Mouse (Mus musculus) heart, embryonic 13.5 days (tissue): ENCODE data around the gene Pde7b. TPM values are rescaled to one million over a fixed set of nuclear protein-coding genes. Genes with fewer than 3 reads are reported as not detected.

ENCODE experiments used
- ATAC-seq: fragments of 200-750 bp; cut with Nextera tagmentation; 2 replicates; pipeline ENCODE4 v1.8.0; 2017; ENCODE audit warnings: moderate TSS enrichment; ENCODE audit not compliant: insufficient number of reproducible peaks, low FRiP score, low TSS enrichment; ENCODE audit errors: extremely low read depth
- H3K27ac ChIP-seq: fragments of 300-500 bp; sonication (generic); replicated peaks from 2 replicates; pipeline ENCODE4 v1.5.1; 2015; ENCODE audit warnings: moderate library complexity, mild to moderate bottlenecking, inconsistent platforms
- H3K27me3 ChIP-seq: fragments of 300-500 bp; sonication (generic); replicated peaks from 2 replicates; pipeline ENCODE4 v1.6.1; 2015; ENCODE audit warnings: mild to moderate bottlenecking, inconsistent platforms
- H3K36me3 ChIP-seq: fragments of 300-500 bp; sonication (generic); 2 replicates; pipeline ENCODE4 v1.6.1; 2015; ENCODE audit warnings: mild to moderate bottlenecking, inconsistent platforms
- H3K4me1 ChIP-seq: fragments of 300-500 bp; sonication (generic); 2 replicates; pipeline ENCODE4 v1.6.1; 2015; ENCODE audit warnings: inconsistent platforms
- H3K4me2 ChIP-seq: fragments of 300-500 bp; sonication (generic); 2 replicates; pipeline ENCODE4 v1.6.1; 2015; ENCODE audit warnings: inconsistent platforms, mild to moderate bottlenecking, moderate library complexity
- H3K4me3 ChIP-seq: fragments of 300-500 bp; sonication (generic); 2 replicates; pipeline ENCODE4 v1.5.1; 2015; ENCODE audit warnings: moderate library complexity, mild to moderate bottlenecking, inconsistent platforms
- H3K9ac ChIP-seq: fragments of 300-500 bp; sonication (generic); 2 replicates; pipeline ENCODE4 v1.6.1; 2015; ENCODE audit warnings: inconsistent platforms, mild to moderate bottlenecking, moderate library complexity
- H3K9me3 ChIP-seq: fragments of 300-500 bp; sonication (generic); 2 replicates; pipeline ENCODE4 v1.6.1; 2016; ENCODE audit warnings: inconsistent platforms
- WGBS: fragments of 180-500 bp; shearing (Covaris S2); methylation state at CpG from one replicate; pipeline ENCODE4 v1.1.7; 2015; ENCODE audit warnings: mixed read lengths; 5-methylcytosine and 5-hydroxymethylcytosine counted together
- polyA plus RNA-seq: library from polyadenylated mRNA; unstranded; fragments of >200 nt; fragmentation: Nextera tagmentation; extraction: Ambion mirVana; gene quantifications from 2 replicates; pipeline ENCODE4 v1.2.1, GENCODE M21; 2015

Pde7b gene
- polyA plus RNA-seq, 1 experiment from 2014 or later: 9.1 TPM

DNA sequence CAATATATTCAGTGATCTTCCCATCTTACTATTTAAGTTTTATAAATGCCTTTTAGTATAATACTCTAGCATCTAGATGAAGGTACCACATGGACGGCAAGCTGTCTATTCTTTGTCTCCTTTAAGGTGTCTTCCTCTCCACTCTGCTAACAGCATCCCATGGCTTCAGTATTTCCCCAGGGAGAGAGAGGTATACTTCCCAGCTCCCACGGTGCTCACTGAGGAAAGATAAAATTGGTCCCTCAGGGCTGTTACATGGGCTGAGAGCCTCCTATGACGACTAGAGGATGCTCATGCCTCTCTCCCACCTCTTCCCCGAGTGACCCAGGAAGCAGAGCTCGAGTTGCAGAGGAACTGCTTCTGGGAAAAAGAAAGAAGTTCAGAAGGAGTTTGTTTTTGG is 130.9 kb downstream of the Pde7b start:
- H3K27ac ChIP-seq: no peak overlapping the region
- no peak overlapping the region for H3K9ac ChIP-seq
- no peaks in the 10 kb centered on the region for H3K9me3 ChIP-seq
- 47% methylated on average over 5 of the region's 5 CpGs for WGBS
- ATAC-seq: no peak
- H3K27me3 ChIP-seq: no peaks in the 10 kb centered on the region
- no peaks in the 10 kb centered on the region for H3K36me3 ChIP-seq
- no peak overlapping the region for H3K4me3 ChIP-seq
- H3K4me2 ChIP-seq: no peak overlapping the region
- peaks cover 17% of the 10 kb centered on the region; the same call in 1 of the 2 replicates for H3K4me1 ChIP-seq

DNA sequence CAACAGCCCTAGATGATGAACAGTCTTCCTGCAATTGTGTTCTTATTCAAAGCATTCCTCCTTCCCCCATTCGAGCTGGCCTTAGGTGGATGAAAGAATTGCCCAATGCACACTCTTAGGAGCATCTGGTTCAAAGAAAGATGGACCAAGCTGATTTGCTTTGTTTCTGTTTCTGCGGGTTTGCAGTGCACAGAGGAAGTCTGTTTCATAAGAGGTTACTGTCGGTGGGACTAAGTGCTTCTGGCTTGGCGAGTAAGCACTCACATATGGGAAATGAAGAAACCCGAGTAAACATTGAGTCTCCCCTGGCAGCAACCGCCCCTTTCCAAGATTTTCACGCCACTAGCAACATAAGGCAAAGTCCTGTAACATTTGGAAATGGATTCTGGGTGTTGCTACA is 134.8 kb downstream of the Pde7b start:
- Histone ChIP-seq H3K36me3 (no peaks in the 10 kb centered on the region), H3K27me3 (no peaks in the 10 kb centered on the region), H3K27ac (peak overlapping the region; percentile 58), H3K9me3 (no peaks in the 10 kb centered on the region), H3K4me2 (no peak overlapping the region), H3K4me1 (peaks cover 14% of the 10 kb centered on the region; the same call in 1 of the 2 replicates), H3K4me3 (no peak overlapping the region), H3K9ac (no peak overlapping the region)
- no peak for ATAC-seq
- 40% methylated on average over 7 of the region's 7 CpGs for WGBS

- no peak for ATAC-seq
- 81% methylated on average over 4 of the region's 4 CpGs for WGBS
These were observed 138.9 kb downstream of the Pde7b start for GRCm38 (mm10) chr10:20585959-20586358.

DNA sequence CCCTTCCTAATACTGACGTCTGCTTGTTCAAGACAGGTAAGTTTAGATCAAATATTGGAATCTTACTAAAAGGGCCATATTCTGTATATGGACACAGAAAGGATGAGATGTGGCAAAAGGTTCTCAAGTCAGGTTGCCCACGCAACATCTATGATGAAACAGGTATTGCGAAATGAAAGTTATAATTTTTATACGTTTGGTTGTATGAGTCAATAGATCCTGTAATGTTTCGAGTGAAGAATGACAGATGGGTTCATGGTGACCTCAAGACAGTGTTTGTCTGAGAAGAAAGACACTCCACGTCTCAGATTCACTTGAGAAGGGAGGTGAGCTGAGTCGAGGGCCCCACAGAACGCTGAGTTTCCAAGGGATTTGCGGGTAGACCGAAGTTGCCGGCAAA is 149.9 kb downstream of the Pde7b start:
- Histone ChIP-seq H3K4me1 (peaks cover 11% of the 10 kb centered on the region), H3K4me3 (no peak overlapping the region), H3K27ac (no peak overlapping the region), H3K4me2 (no peak overlapping the region), H3K36me3 (no peaks in the 10 kb centered on the region), H3K9ac (no peak overlapping the region), H3K27me3 (no peaks in the 10 kb centered on the region), H3K9me3 (no peaks in the 10 kb centered on the region)
- WGBS: 86% methylated on average over 11 of the region's 11 CpGs
- no peak for ATAC-seq

More at GRCm38 (mm10) chr10:20585959-20586358, 138.9 kb downstream of the Pde7b start:
- peaks cover 9% of the 10 kb centered on the region; the same call in 1 of the 2 replicates for H3K4me1 ChIP-seq
- H3K9ac ChIP-seq: no peak overlapping the region
- no peaks in the 10 kb centered on the region for H3K36me3 ChIP-seq
- no peak overlapping the region for H3K4me2 ChIP-seq
- no peak overlapping the region for H3K27ac ChIP-seq
- no peaks in the 10 kb centered on the region for H3K9me3 ChIP-seq
- H3K4me3 ChIP-seq: no peak overlapping the region
- no peaks in the 10 kb centered on the region for H3K27me3 ChIP-seq

- no peaks in the 10 kb centered on the region for H3K9me3 ChIP-seq
- no peaks in the 10 kb centered on the region for H3K27me3 ChIP-seq
- peaks cover 14% of the 10 kb centered on the region for H3K4me1 ChIP-seq
- 74% methylated on average over 1 of the region's 1 CpGs for WGBS
- H3K36me3 ChIP-seq: no peaks in the 10 kb centered on the region
- no peak overlapping the region for H3K4me2 ChIP-seq
- no peak overlapping the region for H3K4me3 ChIP-seq
- no peak overlapping the region for H3K27ac ChIP-seq
- H3K9ac ChIP-seq: no peak overlapping the region
- ATAC-seq: no peak
These were observed 150.5 kb downstream of the Pde7b start for GRCm38 (mm10) chr10:20574414-20574813.

DNA sequence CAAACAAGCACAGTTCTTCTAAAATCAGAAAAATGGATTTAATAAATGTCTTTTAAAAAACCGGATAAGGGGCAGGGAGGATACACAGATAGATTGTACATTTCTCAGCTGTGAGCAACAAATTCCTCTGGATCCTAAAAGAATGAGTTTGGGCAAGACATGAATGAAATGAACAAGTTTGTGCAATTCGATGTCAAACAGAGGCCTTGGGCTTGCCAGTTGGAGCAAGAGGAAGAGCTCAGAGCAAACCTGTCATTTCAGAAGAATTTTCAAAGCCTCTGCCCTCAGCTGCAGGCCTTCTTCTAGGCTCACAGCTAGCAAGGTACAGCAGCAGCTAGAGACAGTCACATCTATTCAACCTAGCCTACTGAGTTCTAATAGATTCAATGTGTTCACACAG is 153.4 kb downstream of the Pde7b start:
- WGBS: 74% methylated on average over 2 of the region's 2 CpGs
- peaks cover 23% of the 10 kb centered on the region for H3K4me1 ChIP-seq
- no peak overlapping the region for H3K4me3 ChIP-seq
- no peak overlapping the region for H3K9ac ChIP-seq
- H3K27ac ChIP-seq: no peak overlapping the region
- H3K27me3 ChIP-seq: no peaks in the 10 kb centered on the region
- no peaks in the 10 kb centered on the region for H3K36me3 ChIP-seq
- no peaks in the 10 kb centered on the region for H3K9me3 ChIP-seq
- no peak overlapping the region for H3K4me2 ChIP-seq
- ATAC-seq: no peak

GRCm38 (mm10) chr10:20568630-20569029 is 156.2 kb downstream of the Pde7b start:
- no peak for ATAC-seq
- H3K27me3 ChIP-seq: no peaks in the 10 kb centered on the region
- no peak overlapping the region for H3K9ac ChIP-seq
- H3K4me3 ChIP-seq: no peak overlapping the region
- peaks cover 23% of the 10 kb centered on the region for H3K4me1 ChIP-seq
- no peaks in the 10 kb centered on the region for H3K9me3 ChIP-seq
- no peaks in the 10 kb centered on the region for H3K36me3 ChIP-seq
- 35% methylated on average over 6 of the region's 6 CpGs for WGBS
- H3K27ac ChIP-seq: peak overlapping the region; percentile 53; the same call in 1 of the 2 replicates
- 0 out of 2 replicates have a peak overlapping the region, but pooled peaks have one; percentile 5 for H3K4me2 ChIP-seq

- Histone ChIP-seq H3K27me3 (no peaks in the 10 kb centered on the region), H3K4me2 (no peak overlapping the region), H3K4me3 (no peak overlapping the region), H3K27ac (no peak overlapping the region), H3K9me3 (no peaks in the 10 kb centered on the region), H3K4me1 (peaks cover 23% of the 10 kb centered on the region), H3K36me3 (no peaks in the 10 kb centered on the region), H3K9ac (no peak overlapping the region)
- WGBS: 88% methylated on average over 5 of the region's 5 CpGs
- no peak for ATAC-seq
These were observed 157.1 kb downstream of the Pde7b start for GRCm38 (mm10) chr10:20567684-20568236.

DNA sequence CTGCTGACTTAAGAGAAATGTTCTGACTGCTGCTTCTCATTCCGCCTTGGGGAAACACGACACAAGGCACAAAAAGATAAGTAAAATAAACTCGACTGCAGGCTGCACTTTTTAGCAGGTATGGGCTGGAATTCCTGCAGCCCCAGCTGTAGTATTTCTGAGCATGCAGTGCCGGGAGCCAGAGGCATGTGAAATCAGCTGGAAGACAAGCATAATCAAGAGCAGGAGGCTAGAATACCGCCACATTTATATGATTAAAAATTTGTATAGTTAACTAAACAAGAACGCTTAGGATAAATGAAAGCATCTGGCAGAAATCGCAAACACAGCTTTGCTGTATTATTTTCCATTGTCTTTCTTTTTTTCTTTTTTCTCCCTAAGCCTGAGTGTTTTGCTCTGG is 168.4 kb downstream of the Pde7b start:
- Histone ChIP-seq H3K4me3 (no peak overlapping the region), H3K9ac (no peak overlapping the region), H3K4me2 (no peak overlapping the region), H3K27ac (peak overlapping the region; percentile 6; the same call in 1 of the 2 replicates), H3K4me1 (peaks cover 26% of the 10 kb centered on the region), H3K9me3 (no peaks in the 10 kb centered on the region), H3K36me3 (no peaks in the 10 kb centered on the region), H3K27me3 (no peaks in the 10 kb centered on the region)
- WGBS: 40% methylated on average over 7 of the region's 7 CpGs
- no peak for ATAC-seq

DNA sequence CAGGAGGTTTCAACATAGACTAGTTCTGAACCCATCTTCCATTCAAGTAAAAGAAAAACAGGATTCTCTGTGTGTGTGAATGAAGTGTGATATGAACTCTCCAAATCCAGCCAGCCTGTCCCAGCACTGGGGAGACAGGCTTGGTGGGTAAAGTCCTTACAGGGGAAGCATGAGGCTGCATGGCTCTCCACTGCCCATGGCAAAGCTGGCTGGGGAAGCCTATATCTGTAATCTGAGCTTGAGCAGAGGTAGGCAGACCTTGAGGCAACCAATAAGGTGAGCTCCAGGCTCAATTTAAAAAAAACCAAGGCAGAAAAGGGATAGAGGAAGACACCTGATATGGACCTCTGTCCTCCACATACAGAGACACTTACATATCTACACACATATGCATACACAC is 173.5 kb downstream of the Pde7b start:
- H3K27ac ChIP-seq: peak overlapping the region; percentile 62; the same call in 1 of the 2 replicates

DNA sequence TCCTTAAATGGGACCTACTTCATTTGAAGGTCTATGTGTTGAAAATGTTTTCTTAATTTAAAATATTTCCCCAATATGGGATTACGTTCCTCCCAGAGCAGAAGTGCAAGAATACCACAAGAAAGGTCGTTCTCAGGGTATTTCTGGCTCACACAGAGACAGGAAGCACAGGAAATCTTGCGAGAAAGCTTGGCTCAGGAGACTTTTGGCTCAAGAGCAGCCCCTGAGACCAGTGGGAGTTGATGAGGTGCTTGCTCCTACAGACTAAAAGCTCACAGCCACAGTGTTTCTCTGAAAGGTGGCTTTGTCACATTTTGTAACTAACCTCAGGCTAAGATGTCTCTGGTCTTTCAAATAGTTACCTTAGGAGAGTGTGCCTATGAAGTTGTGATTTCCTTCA is 174.1 kb downstream of the Pde7b start:
- Histone ChIP-seq H3K36me3 (no peaks in the 10 kb centered on the region), H3K27me3 (no peaks in the 10 kb centered on the region), H3K4me3 (no peak overlapping the region), H3K4me1 (peaks cover 55% of the 10 kb centered on the region), H3K27ac (peak overlapping the region; percentile 62), H3K4me2 (no peak overlapping the region), H3K9ac (no peak overlapping the region), H3K9me3 (no peaks in the 10 kb centered on the region)
- no peak for ATAC-seq
- 35% methylated on average over 3 of the region's 3 CpGs for WGBS

More for the DNA sequence above, 173.5 kb downstream of the Pde7b start:
- no peak for ATAC-seq
- H3K27me3 ChIP-seq: no peaks in the 10 kb centered on the region
- no peak overlapping the region for H3K9ac ChIP-seq
- H3K4me2 ChIP-seq: no peak overlapping the region
- H3K4me1 ChIP-seq: peaks cover 54% of the 10 kb centered on the region
- H3K36me3 ChIP-seq: no peaks in the 10 kb centered on the region
- H3K9me3 ChIP-seq: no peaks in the 10 kb centered on the region
- no peak overlapping the region for H3K4me3 ChIP-seq

- Histone ChIP-seq H3K4me3 (no peak overlapping the region), H3K4me2 (no peak overlapping the region), H3K27ac (0 out of 2 replicates have a peak overlapping the region, but pooled peaks have one; percentile 62), H3K36me3 (no peaks in the 10 kb centered on the region), H3K9me3 (no peaks in the 10 kb centered on the region), H3K4me1 (peaks cover 55% of the 10 kb centered on the region), H3K9ac (no peak overlapping the region), H3K27me3 (no peaks in the 10 kb centered on the region)
- ATAC-seq: no peak
- WGBS: 59% methylated on average over 5 of the region's 5 CpGs
These were observed 174.7 kb downstream of the Pde7b start for GRCm38 (mm10) chr10:20550161-20550560.
